Mouse (Mus musculus): ENCODE measurements around the gene Rps15. TPM values are rescaled to one million over a fixed set of nuclear protein-coding genes. Genes with fewer than 3 reads are reported as not detected.

Gene Rps15
- polyA plus RNA-seq, 1 experiment from 2014 or later, result 527 TPM

DNA sequence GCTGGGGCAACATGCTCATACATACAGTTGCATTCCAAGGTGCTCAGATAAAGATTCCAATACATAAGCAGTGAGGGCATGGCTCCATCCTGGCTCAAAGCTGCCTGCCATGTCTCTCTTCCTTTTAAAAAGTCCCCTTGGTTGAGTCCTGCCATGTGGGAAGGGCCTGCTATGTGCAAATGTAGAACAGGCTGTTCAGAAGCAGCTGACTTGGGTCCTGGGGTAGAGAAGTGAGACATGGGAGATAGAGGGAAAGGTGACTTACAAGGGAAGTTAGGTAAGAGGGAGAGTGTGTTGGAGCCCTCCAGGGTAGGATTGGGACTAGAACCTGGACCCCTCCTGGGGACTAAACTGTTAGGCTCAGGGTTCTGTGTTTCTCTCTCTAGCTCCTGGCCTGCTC is 40.2 kb upstream of the Rps15 start:
- ATAC-seq, result no peak
- H3K27ac ChIP-seq (ENCODE audit: low read depth, low read length), result no peak overlapping the region
- H3K4me3 ChIP-seq (ENCODE audit: low read length), result no peak overlapping the region
- no peaks in the 10 kb centered on the region for H3K9me3 ChIP-seq (ENCODE audit: control insufficient read depth, low read length)
- H3K36me3 ChIP-seq (ENCODE audit: control insufficient read depth, insufficient read depth, low read length), result peaks cover 21% of the 10 kb centered on the region
- no peak overlapping the region for H3K9ac ChIP-seq (ENCODE audit: low read depth, low read length)
- H3K4me1 ChIP-seq (ENCODE audit: control insufficient read depth, insufficient read depth, low read depth, low read length), result peaks cover 15% of the 10 kb centered on the region
- H3K4me2 ChIP-seq (ENCODE audit: low read length), result no peak overlapping the region
- no peaks in the 10 kb centered on the region for H3K27me3 ChIP-seq (replicated peaks; ENCODE audit: control insufficient read depth, insufficient read depth, low read length)

DNA sequence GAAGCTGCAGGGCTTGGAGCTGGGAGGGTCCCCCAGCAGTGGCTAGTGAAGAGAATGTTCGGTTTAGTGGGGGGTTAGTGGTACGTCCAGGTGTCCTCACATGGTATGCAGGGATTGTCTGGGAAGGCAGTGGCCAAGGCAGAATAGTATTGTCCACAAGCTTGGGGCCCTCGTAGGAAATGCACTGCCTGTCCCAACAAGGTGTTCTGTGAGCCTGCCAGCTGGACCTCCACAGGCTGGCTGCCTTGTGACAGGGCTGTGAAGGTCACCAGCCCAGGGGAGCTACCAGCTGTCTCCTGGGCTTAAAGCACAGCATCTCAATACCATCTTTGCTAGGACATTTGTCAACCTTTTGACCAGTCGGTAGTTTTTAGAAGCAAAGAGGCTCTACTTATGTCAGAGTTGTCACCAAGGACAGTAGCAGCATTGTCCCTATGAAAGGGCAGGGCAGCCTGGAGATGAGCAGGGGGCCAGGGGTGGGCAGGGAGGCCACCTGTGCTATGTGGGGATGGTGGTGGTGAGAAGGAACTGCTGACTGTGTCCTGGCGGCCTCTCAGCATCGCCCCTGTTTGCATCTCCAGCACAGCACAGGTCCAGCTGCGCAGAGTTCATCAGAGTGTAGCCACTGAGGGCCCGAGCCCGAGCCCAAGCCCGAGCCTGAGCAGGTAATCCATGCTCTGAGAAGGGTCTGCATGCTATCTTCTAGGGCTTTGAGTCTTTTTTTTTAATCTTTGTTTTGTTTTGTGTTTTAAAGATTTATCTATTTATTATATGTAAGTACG is 39.6 kb upstream of the Rps15 start:
- H3K9ac ChIP-seq (ENCODE audit: low read depth, low read length), result no peak overlapping the region
- H3K4me1 ChIP-seq (ENCODE audit: control insufficient read depth, insufficient read depth, low read depth, low read length), result peaks cover 15% of the 10 kb centered on the region

GRCm38 (mm10) chr10:80253551-80253950 is 38.7 kb upstream of the Rps15 start:
- H3K9ac ChIP-seq (ENCODE audit: low read depth, low read length), result no peak overlapping the region
- no peaks in the 10 kb centered on the region for H3K27me3 ChIP-seq (replicated peaks; ENCODE audit: control insufficient read depth, insufficient read depth, low read length)
- no peaks in the 10 kb centered on the region for H3K9me3 ChIP-seq (ENCODE audit: control insufficient read depth, low read length)
- WGBS, result 88% methylated on average over 6 of the region's 6 CpGs
- no peak overlapping the region for H3K27ac ChIP-seq (ENCODE audit: low read depth, low read length)
- H3K4me1 ChIP-seq (ENCODE audit: control insufficient read depth, insufficient read depth, low read depth, low read length), result peaks cover 15% of the 10 kb centered on the region
- H3K36me3 ChIP-seq (ENCODE audit: control insufficient read depth, insufficient read depth, low read length), result peaks cover 31% of the 10 kb centered on the region
- no peak overlapping the region for H3K4me3 ChIP-seq (ENCODE audit: low read length)
- no peak overlapping the region for H3K4me2 ChIP-seq (ENCODE audit: low read length)
- no peak for ATAC-seq

More for the DNA sequence above, 39.6 kb upstream of the Rps15 start:
- Histone ChIP-seq H3K36me3 (ENCODE audit: control insufficient read depth, insufficient read depth, low read length) (peaks cover 23% of the 10 kb centered on the region), H3K4me2 (ENCODE audit: low read length) (no peak overlapping the region), H3K4me3 (ENCODE audit: low read length) (no peak overlapping the region), H3K27me3 (replicated peaks; ENCODE audit: control insufficient read depth, insufficient read depth, low read length) (no peaks in the 10 kb centered on the region), H3K27ac (ENCODE audit: low read depth, low read length) (no peak overlapping the region), H3K9me3 (ENCODE audit: control insufficient read depth, low read length) (no peaks in the 10 kb centered on the region)
- 91% methylated on average over 11 of the region's 11 CpGs for WGBS
- ATAC-seq, result no peak

- H3K27me3 ChIP-seq (replicated peaks; ENCODE audit: control insufficient read depth, insufficient read depth, low read length), result no peaks in the 10 kb centered on the region
- WGBS, result 95% methylated on average over 26 of the region's 26 CpGs
- ATAC-seq, result no peak
- no peak overlapping the region for H3K27ac ChIP-seq (ENCODE audit: low read depth, low read length)
- peaks cover 31% of the 10 kb centered on the region for H3K36me3 ChIP-seq (ENCODE audit: control insufficient read depth, insufficient read depth, low read length)
- no peak overlapping the region for H3K4me3 ChIP-seq (ENCODE audit: low read length)
- H3K9me3 ChIP-seq (ENCODE audit: control insufficient read depth, low read length), result no peaks in the 10 kb centered on the region
- no peak overlapping the region for H3K9ac ChIP-seq (ENCODE audit: low read depth, low read length)
- peaks cover 20% of the 10 kb centered on the region for H3K4me1 ChIP-seq (ENCODE audit: control insufficient read depth, insufficient read depth, low read depth, low read length)
- H3K4me2 ChIP-seq (ENCODE audit: low read length), result no peak overlapping the region
Observed at GRCm38 (mm10) chr10:80254331-80255297, 37.6 kb upstream of the Rps15 start.

DNA sequence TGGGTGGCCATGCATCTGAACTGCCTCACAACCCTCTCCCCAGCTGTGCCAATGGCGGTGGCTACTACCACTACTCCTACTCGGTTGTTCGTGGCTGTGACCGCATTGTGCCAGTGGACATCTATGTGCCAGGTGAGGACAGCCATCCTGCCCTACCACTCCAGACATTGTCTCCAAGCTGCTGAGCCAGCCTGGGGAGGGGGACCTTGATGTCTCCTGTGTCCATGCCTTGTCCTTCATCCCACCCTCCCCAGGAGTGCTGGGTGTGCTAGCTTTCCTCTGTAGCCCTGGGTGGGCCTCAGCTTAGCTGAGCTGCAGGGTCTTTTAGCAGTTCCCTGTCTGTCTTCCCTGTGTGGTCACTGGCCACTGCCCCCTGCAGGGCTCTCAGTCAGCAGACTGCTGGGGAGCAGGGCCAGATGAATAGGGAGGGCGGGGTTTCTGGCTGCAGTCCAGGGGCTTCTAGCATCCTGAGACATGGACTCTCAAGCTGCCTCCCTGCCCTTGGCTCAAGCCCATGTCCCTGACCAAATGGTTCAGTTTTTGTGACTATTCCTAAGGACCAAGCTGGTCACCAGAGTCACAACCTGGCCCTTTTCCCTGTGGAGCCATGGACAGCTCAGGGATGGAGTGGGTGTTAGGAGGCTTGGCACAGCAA is 36.2 kb upstream of the Rps15 start:
- H3K4me2 ChIP-seq (ENCODE audit: low read length), result no peak overlapping the region
- peaks cover 31% of the 10 kb centered on the region for H3K36me3 ChIP-seq (ENCODE audit: control insufficient read depth, insufficient read depth, low read length)
- H3K4me1 ChIP-seq (ENCODE audit: control insufficient read depth, insufficient read depth, low read depth, low read length), result peaks cover 17% of the 10 kb centered on the region
- no peak for ATAC-seq
- H3K4me3 ChIP-seq (ENCODE audit: low read length), result no peak overlapping the region
- 89% methylated on average over 5 of the region's 5 CpGs for WGBS
- H3K9ac ChIP-seq (ENCODE audit: low read depth, low read length), result no peak overlapping the region
- H3K27ac ChIP-seq (ENCODE audit: low read depth, low read length), result no peak overlapping the region
- no peaks in the 10 kb centered on the region for H3K9me3 ChIP-seq (ENCODE audit: control insufficient read depth, low read length)
- H3K27me3 ChIP-seq (replicated peaks; ENCODE audit: control insufficient read depth, insufficient read depth, low read length), result no peaks in the 10 kb centered on the region

DNA sequence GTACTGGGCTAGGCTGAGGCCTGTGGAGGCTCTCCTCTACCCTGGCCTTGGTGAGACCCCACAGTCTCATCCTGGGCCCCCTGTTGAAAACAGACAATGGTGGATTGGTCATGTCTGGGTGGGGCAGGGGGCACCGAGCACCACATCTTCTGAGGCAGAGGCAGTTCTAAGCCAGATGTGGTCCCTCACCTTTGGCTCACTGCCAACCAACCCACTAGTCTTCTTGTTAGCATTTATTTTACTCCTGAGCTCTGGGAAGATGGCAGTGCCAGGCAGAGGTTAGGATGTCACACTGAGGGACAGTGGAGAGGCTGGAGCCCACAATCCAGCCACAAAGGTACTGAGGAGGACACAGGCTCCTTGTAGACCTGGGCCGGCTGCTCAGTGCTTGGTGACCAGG is 34.3 kb upstream of the Rps15 start:
- Histone ChIP-seq H3K36me3 (ENCODE audit: control insufficient read depth, insufficient read depth, low read length) (peaks cover 31% of the 10 kb centered on the region), H3K4me1 (ENCODE audit: control insufficient read depth, insufficient read depth, low read depth, low read length) (peaks cover 22% of the 10 kb centered on the region), H3K4me3 (ENCODE audit: low read length) (no peak overlapping the region), H3K27ac (ENCODE audit: low read depth, low read length) (no peak overlapping the region), H3K9ac (ENCODE audit: low read depth, low read length) (no peak overlapping the region), H3K27me3 (replicated peaks; ENCODE audit: control insufficient read depth, insufficient read depth, low read length) (no peaks in the 10 kb centered on the region), H3K4me2 (ENCODE audit: low read length) (no peak overlapping the region), H3K9me3 (ENCODE audit: control insufficient read depth, low read length) (no peaks in the 10 kb centered on the region)
- no peak for ATAC-seq
- WGBS, result 76% methylated on average over 2 of the region's 2 CpGs

- Histone ChIP-seq H3K27ac (ENCODE audit: low read depth, low read length) (no peak overlapping the region), H3K9me3 (ENCODE audit: control insufficient read depth, low read length) (no peaks in the 10 kb centered on the region), H3K4me2 (ENCODE audit: low read length) (peak overlapping the region; percentile 91), H3K9ac (ENCODE audit: low read depth, low read length) (no peak overlapping the region), H3K4me1 (ENCODE audit: control insufficient read depth, insufficient read depth, low read depth, low read length) (peaks cover 22% of the 10 kb centered on the region), H3K36me3 (ENCODE audit: control insufficient read depth, insufficient read depth, low read length) (peaks cover 31% of the 10 kb centered on the region), H3K27me3 (replicated peaks; ENCODE audit: control insufficient read depth, insufficient read depth, low read length) (no peaks in the 10 kb centered on the region), H3K4me3 (ENCODE audit: low read length) (no peak overlapping the region)
- 92% methylated on average over 14 of the region's 14 CpGs for WGBS
- no peak for ATAC-seq
Observed at GRCm38 (mm10) chr10:80258752-80259462, 33.3 kb upstream of the Rps15 start.

GRCm38 (mm10) chr10:80259463-80259805 is 32.8 kb upstream of the Rps15 start:
- peak overlapping the region; percentile 76 for H3K9ac ChIP-seq (ENCODE audit: low read depth, low read length)
- peaks cover 27% of the 10 kb centered on the region for H3K36me3 ChIP-seq (ENCODE audit: control insufficient read depth, insufficient read depth, low read length)
- peaks cover 22% of the 10 kb centered on the region for H3K4me1 ChIP-seq (ENCODE audit: control insufficient read depth, insufficient read depth, low read depth, low read length)
- WGBS, result 67% methylated on average over 6 of the region's 6 CpGs
- no peaks in the 10 kb centered on the region for H3K9me3 ChIP-seq (ENCODE audit: control insufficient read depth, low read length)
- H3K27ac ChIP-seq (ENCODE audit: low read depth, low read length), result peak overlapping the region; percentile 59; the same call in 1 of the 2 replicates
- H3K4me2 ChIP-seq (ENCODE audit: low read length), result peak overlapping the region; percentile 91
- ATAC-seq, result no peak
- H3K27me3 ChIP-seq (replicated peaks; ENCODE audit: control insufficient read depth, insufficient read depth, low read length), result no peaks in the 10 kb centered on the region
- peak overlapping the region; percentile 8; the same call in 1 of the 2 replicates for H3K4me3 ChIP-seq (ENCODE audit: low read length)

All from hindbrain, embryonic 16.5 days (tissue).